ENCODE assay signal across 8 mouse cellular contexts in genomic region chr7:78924300-78924699, GRCm38 (mm10). TPM values are rescaled to one million over a fixed set of nuclear protein-coding genes. Genes with fewer than 3 reads are reported as not detected.
DNase-seq lines count a peak whose midpoint lies in the region; ATAC-seq and TF ChIP-seq lines count a peak whose summit lies in the region.

No protein-coding gene starts in this region.

- peak; percentile 84 for TF ChIP-seq CTCF in Patski (IDR thresholded peaks at IDR 0.05)
- TF ChIP-seq CTCF in liver, postnatal 0 days (IDR thresholded peaks at IDR 0.05; ENCODE audit: low read depth), result peak; percentile 96

- no peak overlapping the region for H3K4me3 ChIP-seq in liver, postnatal 0 days (ENCODE audit: low read depth, low read length)

- no peaks in the 10 kb centered on the region for H3K9me3 ChIP-seq in liver, postnatal 0 days (ENCODE audit: low read length)

- no peaks in the 10 kb centered on the region for H3K27me3 ChIP-seq in Patski
- no peaks in the 10 kb centered on the region for H3K27me3 ChIP-seq in liver, postnatal 0 days (ENCODE audit: insufficient read depth, low read length)

- H3K4me1 ChIP-seq in liver, postnatal 0 days (ENCODE audit: insufficient read depth), result no peaks in the 10 kb centered on the region; the same call in 1 of the 2 replicates

- no peak overlapping the region for H3K9ac ChIP-seq in liver, postnatal 0 days (replicated peaks)

- H3K27ac ChIP-seq in liver, postnatal 0 days (ENCODE audit: low read depth), result no peak overlapping the region; the same call in 1 of the 2 replicates

- H3K4me2 ChIP-seq in liver, postnatal 0 days (ENCODE audit: low read depth, low read length), result no peak overlapping the region

- in situ Hi-C loops in Patski (cut with MboI; ENCODE audit: low pct_unique_long_range_greater_than_20kb), result loop anchor here (5.0 kb wide), 1 partner anchor 158 kb away; no protein-coding TSS in a partner anchor

- ATAC-seq in Patski, result peak; percentile 75
- ATAC-seq in liver, postnatal 0 days, result 0 out of 2 replicates have a peak, but pooled peaks have one; percentile 38
- peak; percentile 47; the same call in 1 of the 2 replicates for ATAC-seq in neutrophil, adult 5-6 weeks (ENCODE audit: extremely low read depth, insufficient number of reproducible peaks, low FRiP score, poor library complexity, severe bottlenecking)

- POLR2A ChIA-PET in Patski (lab: Charles Lee), result interaction anchor here (0.6 kb wide), 1 partner anchor 8 kb away, joined by 4 read pairs; no protein-coding TSS in a partner anchor

- 16% methylated on average over 6 of the region's 6 CpGs for WGBS in liver, postnatal 0 days (ENCODE audit: insufficient replicate concordance)

- DNase-seq in CD4-positive, CD25-positive, alpha-beta regulatory T cell, adult 2 months (ENCODE audit: low read depth, low spot score), result peak; percentile 82
- DNase-seq in Patski (ENCODE audit: low read depth, low spot score), result no peak
- peak; percentile 53 to 64 for DNase-seq in cerebellum, postnatal 36 days
- DNase-seq in gastrocnemius, postnatal 10 days, result peak; percentile 73
- DNase-seq in kidney, postnatal 14 days, result peak; percentile 72
- peak; percentile 78 for DNase-seq in liver, postnatal 0 days
- DNase-seq in thymus, postnatal 4 days, result peak; percentile 76

- peaks cover 10% of the 10 kb centered on the region; the same call in 1 of the 2 replicates for H3K36me3 ChIP-seq in liver, postnatal 0 days (replicated peaks; ENCODE audit: insufficient read depth, low read length)

- CTCF ChIA-PET in Patski (lab: Charles Lee), result interaction anchor here (0.6 to 2.4 kb wide), 11 partner anchors 9 to 409 kb away, joined by 3 to 14 read pairs (median 4); partner anchors contain the start of gene Aen

- TF ChIP-seq EP300 in liver, postnatal 0 days (IDR thresholded peaks at IDR 0.05; ENCODE audit: low read depth), result no peak

RNA-seq across cellular contexts. Expression of gene Isg20, which starts 11.1 kb away (rescaled TPM):
- 29.8 TPM for polyA plus RNA-seq in Patski (2021)
- total RNA-seq in gastrocnemius, postnatal 10 days (2021), result 1 to 10 TPM in 1 of 2 experiments, under 1 TPM in 1; 0.89 to 3.6 TPM
- polyA plus RNA-seq in liver, postnatal 0 days (2015; fragmentation: Nextera tagmentation; extraction: Ambion mirVana), result 108 and 111 TPM in 2 replicates
- 79.6 and 101 TPM in 2 replicates for total RNA-seq in neutrophil, adult 5-6 weeks (2017)

RNA-seq across cellular contexts. Expression of gene Aen, which starts 28.6 kb away (rescaled TPM):
- polyA plus RNA-seq in Patski (2021), result 39.3 TPM
- 10 to 100 TPM; 22.7 to 27.1 TPM for total RNA-seq in gastrocnemius, postnatal 10 days (2021)
- polyA plus RNA-seq in liver, postnatal 0 days (2015; fragmentation: Nextera tagmentation; extraction: Ambion mirVana), result 15.1 and 15.9 TPM in 2 replicates
- 23.9 and 41.3 TPM in 2 replicates for total RNA-seq in neutrophil, adult 5-6 weeks (2017)

Comparison
In these comparisons a context has a peak if more than half of its experiments do, and no peak if none do; other contexts are left out.
1. RNA of gene Isg20, which starts 11.1 kb away (total RNA-seq): 79.6 to 101 TPM in neutrophil, adult 5-6 weeks; 0.89 to 3.6 TPM in gastrocnemius, postnatal 10 days; every median in the first group is over 10 times any median in the second.
2. Peak in every context shown above with its lines, with median percentiles within 50 percentile points of each other: ATAC-seq.